Mouse (Mus musculus) bone marrow, adult 2 months (tissue): Measurements from ENCODE around the gene Olfr1424.

ENCODE experiments used
- CTCF ChIP-seq: fragments of 200-500 bp; IDR thresholded peaks from 2 replicates; pipeline ENCODE4 v1.5.1; 2011; ENCODE audit warnings: low read length, control low read depth; ENCODE audit not compliant: control insufficient read depth, insufficient read depth
- POLR2A ChIP-seq: fragments of 200-500 bp; IDR thresholded peaks from 2 replicates; pipeline ENCODE4 v1.6.1; 2011; ENCODE audit warnings: low read depth, mild to moderate bottlenecking, control low read depth, low read length, borderline replicate concordance; ENCODE audit not compliant: control insufficient read depth

DNA sequence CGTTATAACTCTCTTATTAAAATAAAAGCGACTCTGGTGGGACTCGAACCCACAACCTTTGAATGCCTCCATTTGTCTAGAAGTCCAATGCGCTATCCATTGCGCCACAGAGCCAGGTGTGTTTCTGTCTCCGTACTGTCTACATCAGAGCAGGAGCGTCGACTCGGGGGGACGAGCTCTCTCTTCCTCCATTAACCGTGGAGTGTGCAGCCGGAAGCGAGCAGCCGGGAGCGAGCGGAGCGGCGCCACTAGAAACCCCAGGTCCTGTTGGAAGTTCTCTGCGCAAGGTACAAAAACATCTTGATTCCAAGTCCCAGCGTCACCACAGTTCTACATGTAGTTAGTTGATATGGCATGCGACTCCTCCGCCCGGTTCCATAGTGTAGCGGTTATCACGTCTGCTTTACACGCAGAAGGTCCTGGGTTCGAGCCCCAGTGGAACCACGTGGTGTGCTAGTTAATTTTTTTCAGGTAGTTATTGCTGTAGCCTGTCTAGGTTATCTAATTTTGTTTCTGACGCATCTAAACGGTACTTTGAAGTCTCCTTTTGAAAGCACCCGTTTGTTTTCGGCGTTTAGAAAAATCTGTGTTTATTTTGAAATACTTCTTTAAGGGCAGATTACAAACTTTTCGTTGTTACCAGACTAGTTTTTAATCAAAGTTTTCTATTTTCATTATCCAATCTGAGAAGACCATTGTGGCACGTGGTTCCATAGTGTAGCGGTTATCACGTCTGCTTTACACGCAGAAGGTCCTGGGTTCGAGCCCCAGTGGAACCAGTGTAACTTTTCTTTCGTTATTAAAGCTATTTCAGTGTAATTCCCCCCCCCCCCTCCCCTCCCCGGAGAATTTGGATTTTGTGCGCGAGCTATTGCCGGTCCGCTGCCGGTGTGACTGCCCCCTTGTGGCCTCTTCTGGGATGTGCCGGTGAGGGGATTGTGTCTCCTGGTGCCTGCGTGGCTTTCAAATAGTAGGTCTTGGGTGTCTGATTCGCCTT, 50.6 kb downstream of the Olfr1424 start:
- no peak for TF ChIP-seq POLR2A
- peak; percentile 77 for TF ChIP-seq CTCF
